Mouse (Mus musculus): ENCODE results near the gene Pprc1.

DNA sequence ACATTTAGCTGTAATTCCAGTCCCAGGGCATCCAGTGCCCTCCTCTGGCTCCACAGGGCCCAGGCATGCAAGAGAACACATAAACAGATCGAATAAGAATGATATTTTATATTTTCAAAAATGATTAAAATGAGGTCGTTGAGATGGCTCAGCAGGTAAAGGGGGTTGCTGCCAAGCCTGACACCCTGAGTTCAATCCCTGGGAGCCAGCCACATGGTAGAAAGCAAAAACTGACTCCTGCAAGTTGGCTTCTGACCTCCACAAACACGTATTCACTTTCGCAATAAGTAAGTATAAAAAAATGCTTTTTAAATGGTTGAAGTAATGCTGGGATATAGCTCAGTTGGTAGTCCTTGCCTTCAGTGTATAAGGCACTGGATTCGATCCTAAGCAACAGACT lies 66.1 kb downstream of the Pprc1 start:
- TF ChIP-seq CTCF (conservative IDR thresholded peaks at IDR 0.05; ENCODE audit: low read length) (no peak), NANOG (IDR thresholded peaks at IDR 0.05; ENCODE audit: borderline replicate concordance, low read length) (no peak), POU5F1 (IDR thresholded peaks at IDR 0.05; ENCODE audit: borderline replicate concordance, low read length) (no peak)

Data from E14TG2a.4 (cell line).